Mouse (Mus musculus) liver, embryonic 16.5 days (tissue): Measurements from ENCODE around the gene Rab3il1. TPM values are rescaled to one million over a fixed set of nuclear protein-coding genes. Genes with fewer than 3 reads are reported as not detected.
"Not testable (repeated sequence)": the region's sequence is repeated elsewhere in the genome, so short reads cannot be mapped to it uniquely, and the experiment has no call there.

Source experiments
- ATAC-seq: fragments of 200-750 bp; cut with Nextera tagmentation; 2 replicates; pipeline ENCODE4 v1.8.0; 2017; ENCODE audit warnings: low read depth, mild to moderate bottlenecking, moderate number of reproducible peaks, moderate library complexity
- H3K27ac ChIP-seq: fragments of 300-500 bp; sonication (generic); 2 replicates; pipeline ENCODE4 v1.5.1; 2014; ENCODE audit warnings: mild to moderate bottlenecking, low read length
- H3K27me3 ChIP-seq: fragments of 300-500 bp; sonication (generic); 2 replicates; pipeline ENCODE4 v1.6.1; 2014; ENCODE audit warnings: low read depth, low read length, mixed read lengths; ENCODE audit not compliant: control insufficient read depth, insufficient read depth
- H3K36me3 ChIP-seq: fragments of 300-500 bp; sonication (generic); 2 replicates; pipeline ENCODE4 v1.6.1; 2014; ENCODE audit warnings: mild to moderate bottlenecking; ENCODE audit not compliant: control insufficient read depth, insufficient read depth
- H3K4me1 ChIP-seq: fragments of 300-500 bp; sonication (generic); 2 replicates; pipeline ENCODE4 v1.6.1; 2014; ENCODE audit warnings: low read depth, low read length, mixed read lengths; ENCODE audit not compliant: control insufficient read depth
- H3K4me2 ChIP-seq: fragments of 300-500 bp; sonication (generic); 2 replicates; pipeline ENCODE4 v1.6.1; 2014; ENCODE audit warnings: low read depth, low read length, mixed read lengths
- H3K4me3 ChIP-seq: fragments of 300-500 bp; sonication (generic); 2 replicates; pipeline ENCODE4 v1.5.1; 2014; ENCODE audit warnings: low read depth, mild to moderate bottlenecking, low read length
- H3K9ac ChIP-seq: fragments of 300-500 bp; sonication (generic); 2 replicates; pipeline ENCODE4 v1.6.1; 2014; ENCODE audit warnings: low read depth, low read length
- H3K9me3 ChIP-seq: fragments of 300-500 bp; sonication (generic); replicated peaks from 2 replicates; pipeline ENCODE4 v1.6.1; 2016; ENCODE audit warnings: low read length; ENCODE audit not compliant: control insufficient read depth
- WGBS: fragments of 180-500 bp; shearing (Covaris S2); extraction: QIAGEN DNeasy Blood & Tissue Kit; methylation state at CpG from one replicate; pipeline ENCODE4 v1.1.7; 2014; ENCODE audit not compliant: insufficient replicate concordance; 5-methylcytosine and 5-hydroxymethylcytosine counted together
- polyA plus RNA-seq: library from polyadenylated mRNA; unstranded; fragments of >200 nt; fragmentation: Nextera tagmentation; extraction: Ambion mirVana; gene quantifications from 2 replicates; pipeline ENCODE4 v1.2.1, GENCODE M21; 2015

The Rab3il1 gene
- polyA plus RNA-seq, 1 experiment from 2014 or later = 248 TPM

DNA sequence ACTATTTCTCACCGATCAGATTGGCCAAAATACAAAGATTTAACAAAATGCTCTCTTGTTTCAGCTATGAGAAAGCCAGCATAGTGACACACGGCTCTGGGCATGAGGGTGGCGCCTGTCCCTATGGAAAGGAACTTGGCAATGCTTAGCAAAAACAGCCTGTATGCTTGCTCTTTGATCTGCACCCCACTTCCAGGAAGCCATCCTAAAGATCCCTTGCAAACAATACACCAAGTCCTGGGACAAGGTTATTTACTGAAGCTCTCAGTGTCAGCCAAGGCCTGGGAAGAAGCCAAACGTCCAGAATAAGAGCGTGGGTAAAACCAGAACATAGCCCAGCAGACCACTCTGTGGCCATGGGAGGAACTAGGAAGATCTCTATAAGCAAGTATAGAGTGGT is 40.7 kb upstream of the Rab3il1 start:
- no peaks in the 10 kb centered on the region for H3K9me3 ChIP-seq
- no peak overlapping the region for H3K9ac ChIP-seq
- H3K4me3 ChIP-seq = no peak overlapping the region
- H3K27ac ChIP-seq = no peak overlapping the region
- H3K4me2 ChIP-seq = no peak overlapping the region
- no peaks in the 10 kb centered on the region for H3K27me3 ChIP-seq
- WGBS = 65% methylated on average over 5 of the region's 5 CpGs
- H3K36me3 ChIP-seq = no peaks in the 10 kb centered on the region
- ATAC-seq = no peak
- H3K4me1 ChIP-seq = peaks cover 28% of the 10 kb centered on the region

DNA sequence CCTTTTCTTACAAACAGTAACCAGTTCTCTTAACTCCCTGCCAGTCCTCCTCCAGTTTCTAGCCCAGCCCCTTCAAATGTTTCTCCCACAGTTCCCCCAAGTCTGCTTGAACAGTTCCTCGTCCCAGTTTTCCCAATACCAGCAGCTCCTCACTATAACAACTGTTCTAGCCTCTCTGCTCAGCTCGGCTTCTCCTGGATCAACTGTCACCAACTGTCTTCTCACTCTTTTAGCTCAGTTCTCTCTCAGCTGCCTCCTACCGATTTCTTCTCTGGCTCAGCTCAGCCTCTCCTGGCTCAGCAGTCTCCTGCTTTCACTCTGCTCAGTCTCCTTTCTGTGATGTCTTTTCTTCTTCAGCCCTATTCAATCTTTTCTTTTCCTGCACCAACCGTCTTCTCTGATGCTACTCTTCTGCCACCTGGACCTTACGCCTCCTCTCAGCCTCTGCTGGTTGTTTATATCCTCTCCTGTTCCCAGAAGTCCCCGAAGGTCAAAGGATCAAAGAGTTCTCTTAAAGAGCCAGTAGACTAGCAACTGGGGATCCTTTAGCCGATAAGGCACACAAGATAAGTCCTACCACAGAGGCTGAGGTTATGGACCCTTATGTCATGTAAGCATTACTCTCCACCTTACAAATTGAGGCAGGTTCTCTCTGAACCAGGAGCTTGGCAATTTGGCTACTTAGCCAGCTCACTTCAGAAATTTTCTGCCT is 37.1 kb upstream of the Rab3il1 start:
- H3K27ac ChIP-seq = no peak overlapping the region
- ATAC-seq = no peak
- no peaks in the 10 kb centered on the region for H3K9me3 ChIP-seq
- no peak overlapping the region for H3K9ac ChIP-seq
- H3K27me3 ChIP-seq = no peaks in the 10 kb centered on the region
- no peak overlapping the region for H3K4me3 ChIP-seq
- peaks cover 7% of the 10 kb centered on the region for H3K4me1 ChIP-seq
- H3K36me3 ChIP-seq = no peaks in the 10 kb centered on the region
- WGBS = 28% methylated on average over 7 of the region's 7 CpGs
- no peak overlapping the region for H3K4me2 ChIP-seq

DNA sequence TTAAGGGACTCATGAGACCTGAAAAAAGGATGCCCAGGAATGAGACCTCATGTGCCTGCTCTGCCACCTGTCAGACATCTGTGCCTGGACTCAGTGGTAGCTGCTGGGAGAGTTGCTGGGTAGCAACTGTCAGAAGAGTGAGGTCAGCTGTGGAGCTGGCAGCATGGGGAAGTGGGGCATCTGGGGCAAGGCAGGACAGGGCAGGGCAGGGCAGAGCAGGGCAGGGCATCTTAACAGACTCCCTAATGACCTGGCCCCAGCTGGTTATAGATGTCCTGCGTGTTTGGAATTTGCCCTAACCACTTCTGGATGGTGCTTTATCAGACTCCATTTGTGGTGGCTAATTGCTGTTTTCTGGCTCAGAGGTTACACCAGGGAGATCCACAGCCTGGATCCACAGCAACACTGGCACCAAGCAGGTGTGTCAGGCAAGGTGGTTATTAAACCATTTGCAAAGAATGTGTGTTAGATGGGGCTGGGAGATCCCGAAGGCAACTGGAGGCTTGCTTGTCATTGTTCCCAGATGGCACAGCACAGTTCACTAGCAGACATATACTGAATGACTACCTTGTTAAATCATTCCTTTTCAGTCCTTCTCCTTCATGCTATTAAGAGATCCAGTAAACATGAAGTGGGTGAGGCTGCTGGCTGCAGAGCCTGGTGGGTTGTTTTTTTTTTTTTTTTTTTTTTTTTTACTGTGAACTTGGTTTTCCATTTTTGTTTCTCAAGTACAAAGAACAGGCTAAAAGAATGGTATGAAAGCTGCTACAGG is 35.2 kb upstream of the Rab3il1 start:
- Histone ChIP-seq H3K4me3 (no peak overlapping the region), H3K27ac (no peak overlapping the region), H3K9ac (no peak overlapping the region), H3K36me3 (no peaks in the 10 kb centered on the region), H3K4me1 (peaks cover 7% of the 10 kb centered on the region), H3K4me2 (no peak overlapping the region), H3K9me3 (no peaks in the 10 kb centered on the region), H3K27me3 (no peaks in the 10 kb centered on the region)
- ATAC-seq = no peak
- WGBS = 69% methylated on average over 2 of the region's 2 CpGs

DNA sequence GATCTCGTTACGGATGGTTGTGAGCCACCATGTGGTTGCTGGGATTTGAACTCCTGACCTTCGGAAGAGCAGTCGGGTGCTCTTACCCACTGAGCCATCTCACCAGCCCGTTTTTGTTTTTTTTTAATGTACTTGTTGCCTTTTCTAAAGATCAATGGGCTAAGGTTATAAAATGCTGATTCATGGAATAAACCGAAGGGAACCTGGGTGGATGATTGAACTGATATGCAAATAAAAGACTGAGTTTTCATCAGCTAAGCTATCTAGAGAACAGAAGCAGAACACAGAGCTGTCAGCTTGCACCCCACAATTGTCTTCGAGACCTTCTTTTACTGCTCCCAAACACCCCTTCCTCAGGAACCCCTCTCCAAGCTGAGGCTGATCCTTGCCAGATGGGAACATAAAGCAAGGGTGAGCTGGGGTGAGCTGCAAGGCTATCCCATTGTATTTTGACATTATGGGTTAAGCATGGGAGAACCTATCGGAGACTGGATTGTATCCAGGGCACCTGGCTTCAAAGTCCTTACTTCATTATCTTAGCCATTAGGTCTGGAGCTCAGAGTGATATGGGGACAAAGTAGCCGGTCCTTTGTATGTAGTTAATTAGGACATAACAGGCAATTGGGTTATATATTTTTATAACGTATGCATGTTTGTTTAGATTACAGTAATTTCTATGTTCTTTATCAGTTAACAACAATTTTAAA is 33.2 kb upstream of the Rab3il1 start:
- H3K9ac ChIP-seq = no peak overlapping the region
- WGBS = 64% methylated on average over 8 of the region's 10 CpGs
- H3K9me3 ChIP-seq = no peaks in the 10 kb centered on the region
- H3K4me3 ChIP-seq = no peak overlapping the region
- H3K27me3 ChIP-seq = no peaks in the 10 kb centered on the region
- H3K4me2 ChIP-seq = no peak overlapping the region
- H3K36me3 ChIP-seq = no peaks in the 10 kb centered on the region
- peaks cover 7% of the 10 kb centered on the region for H3K4me1 ChIP-seq
- no peak overlapping the region for H3K27ac ChIP-seq
- no peak for ATAC-seq

DNA sequence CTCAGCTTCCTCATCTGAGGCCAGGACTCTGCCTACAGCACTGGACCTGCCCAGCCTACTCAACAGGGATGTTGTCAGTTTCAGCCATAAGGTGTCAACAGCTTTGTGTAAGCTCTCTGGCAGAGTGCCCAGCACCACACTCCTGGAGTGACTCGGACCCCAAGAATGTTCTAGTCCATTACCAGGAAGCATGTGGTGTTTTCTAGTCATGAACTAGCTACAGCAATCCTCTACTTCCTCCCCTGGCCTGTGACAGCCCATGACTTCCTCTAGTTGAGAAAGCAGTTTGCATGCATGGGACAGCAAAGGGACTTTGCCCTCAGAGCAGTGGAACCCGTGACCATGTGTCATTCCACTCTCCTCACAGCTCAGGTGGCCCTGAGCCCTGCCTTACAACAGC is 26.6 kb upstream of the Rab3il1 start:
- not testable (repeated sequence) for H3K4me3 ChIP-seq, H3K4me2 ChIP-seq, H3K9ac ChIP-seq, H3K36me3 ChIP-seq, H3K27me3 ChIP-seq, H3K9me3 ChIP-seq
- 18% methylated on average over 2 of the region's 2 CpGs for WGBS
- peak; percentile 45 for ATAC-seq
- Histone ChIP-seq H3K4me1 (peaks cover 24% of the 10 kb centered on the region), H3K27ac (peak overlapping the region; percentile 61)

DNA sequence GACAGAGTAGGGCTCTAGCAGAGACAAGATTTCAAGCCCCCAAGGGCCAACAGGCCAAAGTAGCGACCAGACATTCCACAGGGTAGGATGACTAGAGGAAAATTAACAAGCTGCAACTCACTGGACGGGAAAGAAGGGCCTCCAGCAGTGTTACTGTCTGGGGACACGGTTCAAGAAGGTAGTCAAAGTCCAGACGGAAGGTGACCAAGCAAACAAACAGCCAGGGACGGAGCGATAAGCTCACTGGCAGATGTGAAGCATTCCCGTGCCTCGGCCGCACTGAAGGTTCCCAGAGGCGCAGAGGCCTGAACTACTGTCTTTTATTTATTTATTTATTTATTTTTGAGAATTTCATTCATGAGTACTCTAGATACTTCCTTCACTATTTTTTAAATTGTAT is 24.4 kb upstream of the Rab3il1 start:
- WGBS = 78% methylated on average over 10 of the region's 10 CpGs
- H3K9me3 ChIP-seq = no peaks in the 10 kb centered on the region
- H3K4me1 ChIP-seq = peaks cover 40% of the 10 kb centered on the region
- no peak for ATAC-seq
- H3K4me2 ChIP-seq = no peak overlapping the region
- no peaks in the 10 kb centered on the region for H3K36me3 ChIP-seq
- H3K4me3 ChIP-seq = no peak overlapping the region
- no peak overlapping the region for H3K9ac ChIP-seq
- H3K27ac ChIP-seq = no peak overlapping the region
- no peaks in the 10 kb centered on the region for H3K27me3 ChIP-seq

DNA sequence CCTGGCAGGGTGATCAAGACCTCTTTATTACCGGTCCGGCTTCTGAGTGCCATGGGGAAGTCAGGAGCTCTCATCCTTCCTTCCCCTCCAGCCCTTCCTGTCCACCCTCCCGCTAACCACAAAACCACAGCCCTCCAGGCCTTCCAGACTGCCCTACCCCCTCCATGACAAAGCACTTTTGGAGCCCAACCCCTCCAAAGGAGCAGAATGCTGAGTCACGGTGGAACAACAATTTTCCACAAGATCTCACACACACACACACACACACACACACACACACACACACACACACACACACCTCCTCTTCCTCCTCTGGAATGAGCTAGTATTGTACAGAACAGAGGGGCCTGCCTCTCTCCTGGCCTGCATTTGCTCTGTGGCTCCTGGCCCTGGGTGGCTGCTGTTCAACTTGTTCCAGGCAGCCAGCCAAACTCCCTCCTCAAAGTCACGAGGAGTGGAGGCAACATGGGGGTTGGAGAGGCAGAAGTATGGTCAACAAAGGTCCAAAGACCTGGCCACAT is 23.0 kb upstream of the Rab3il1 start:
- ATAC-seq = peak; percentile 39
- WGBS = 9% methylated on average over 5 of the region's 5 CpGs
- peak overlapping the region; percentile 52 for H3K4me2 ChIP-seq
- H3K36me3 ChIP-seq = peaks cover under 1% of the 10 kb centered on the region
- peak overlapping the region; percentile 50 for H3K9ac ChIP-seq
- peak overlapping the region; percentile 6; the same call in 1 of the 2 replicates for H3K4me3 ChIP-seq
- H3K4me1 ChIP-seq = peaks cover 40% of the 10 kb centered on the region
- no peaks in the 10 kb centered on the region for H3K9me3 ChIP-seq
- no peaks in the 10 kb centered on the region for H3K27me3 ChIP-seq
- H3K27ac ChIP-seq = peak overlapping the region; percentile 94

DNA sequence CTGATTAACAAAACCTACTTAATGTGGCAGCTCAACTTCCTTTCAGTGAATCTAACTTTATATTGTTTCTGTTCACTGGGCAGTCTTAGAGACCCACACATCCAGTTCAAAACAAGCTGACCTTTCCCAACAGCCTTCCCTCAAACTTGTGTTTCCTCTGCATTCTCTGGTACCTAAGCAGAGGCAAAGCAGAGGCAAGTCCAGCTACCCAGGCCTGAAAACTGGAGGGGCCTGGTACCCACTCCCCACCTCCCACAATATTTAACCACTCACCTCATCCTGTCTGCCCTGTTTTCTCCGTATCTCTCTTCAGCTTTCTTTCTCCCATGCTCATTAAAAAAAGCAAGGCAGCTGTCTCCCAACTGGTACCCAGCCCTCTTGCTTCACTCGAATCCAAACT is 22.3 kb upstream of the Rab3il1 start:
- peaks cover 7% of the 10 kb centered on the region for H3K36me3 ChIP-seq
- peak overlapping the region; percentile 52 for H3K4me2 ChIP-seq
- H3K27me3 ChIP-seq = no peaks in the 10 kb centered on the region
- H3K9ac ChIP-seq = peak overlapping the region; percentile 50
- H3K4me3 ChIP-seq = no peak overlapping the region
- WGBS = 66% methylated on average over 2 of the region's 2 CpGs
- ATAC-seq = no peak
- peak overlapping the region; percentile 94 for H3K27ac ChIP-seq
- peaks cover 43% of the 10 kb centered on the region for H3K4me1 ChIP-seq
- H3K9me3 ChIP-seq = no peaks in the 10 kb centered on the region
